Mouse (Mus musculus) liver, adult 2 months (tissue): ENCODE data around the gene Acsm4.

Source experiments
- CTCF ChIP-seq: fragments of 200-500 bp; IDR thresholded peaks from 2 replicates; pipeline ENCODE4 v1.5.1; 2011; ENCODE audit warnings: low read depth, low read length, control low read depth
- POLR2A ChIP-seq: fragments of 200-500 bp; IDR thresholded peaks from 2 replicates; pipeline ENCODE4 v1.6.1; 2011; ENCODE audit warnings: low read length, control low read depth; ENCODE audit not compliant: insufficient read depth; ENCODE audit errors: extremely low read depth

GRCm38 (mm10) chr7:119744321-119744720, 54.5 kb downstream of the Acsm4 start:
- TF ChIP-seq CTCF (peak; percentile 68), POLR2A (no peak)
